Mouse (Mus musculus): ENCODE measurements around the gene Tgfbr2. TPM values are rescaled to one million over a fixed set of nuclear protein-coding genes. Genes with fewer than 3 reads are reported as not detected.
A peak's percentile ranks its signal among the peaks of the same experiment; 100 is the strongest.

The Tgfbr2 gene
- total and polyA plus RNA-seq, 3 experiments = 19.6 to 46.3 (median 42.8) TPM

GRCm38 (mm10) chr9:116184903-116185302 is 9.7 kb upstream of the Tgfbr2 start:
- H3K27ac ChIP-seq (ENCODE audit: insufficient read depth, low read depth) = no peak overlapping the region

GRCm38 (mm10) chr9:116183035-116183434 is 7.9 kb upstream of the Tgfbr2 start:
- no peak overlapping the region for H3K4me2 ChIP-seq (ENCODE audit: insufficient read depth, low read depth, poor library complexity, severe bottlenecking)
- no peaks in the 10 kb centered on the region for H3K27me3 ChIP-seq (replicated peaks)
- H3K9ac ChIP-seq (ENCODE audit: insufficient read depth, low read depth) = no peak overlapping the region
- no peaks in the 10 kb centered on the region for H3K79me2 ChIP-seq (replicated peaks; ENCODE audit: control insufficient read depth, extremely low read depth, insufficient read depth, poor library complexity, severe bottlenecking)
- DNase-seq (ENCODE audit: extremely low read depth) = no peak
- TF ChIP-seq MEF2A (IDR thresholded peaks at IDR 0.05; ENCODE audit: borderline replicate concordance, low read depth, low read length) (no peak), HCFC1 (IDR thresholded peaks at IDR 0.05; ENCODE audit: low read depth, low read length) (no peak), E2F4 (IDR thresholded peaks at IDR 0.05; ENCODE audit: insufficient replicate concordance, low read depth, low read length) (no peak), USF1 (IDR thresholded peaks at IDR 0.05; ENCODE audit: low read depth, low read length) (no peak), CTCF (conservative IDR thresholded peaks at IDR 0.05 in 1 of 2, IDR thresholded peaks at IDR 0.05 in 1 of 2; ENCODE audit: low read depth in 2 of 2, low read length in 2 of 2) (no peak)
- H3K9me3 ChIP-seq (replicated peaks; ENCODE audit: low read length) = no peaks in the 10 kb centered on the region
- dilution Hi-C loops (cut with MboI; ENCODE audit: extremely low pct_ligation_motif_present, extremely low pct_unique_long_range_greater_than_20kb, low sequenced_read_pairs) (no loop called here), in situ Hi-C loops (cut with MboI; ENCODE audit: low pct_ligation_motif_present, low pct_unique_long_range_greater_than_20kb, low sequenced_read_pairs) (no loop called here)
- H3K4me1 ChIP-seq (ENCODE audit: control insufficient read depth in 1 of 2, insufficient read depth in 2 of 2) = peaks cover 6 to 38% of the 10 kb centered on the region in 2 experiments
- H3K36me3 ChIP-seq (replicated peaks in 1 of 2; ENCODE audit: control insufficient read depth in 1 of 2, insufficient read depth in 1 of 2, low read length in 1 of 2) = peaks cover 0 to 4% of the 10 kb centered on the region in 2 experiments
- no peak overlapping the region for H3K4me3 ChIP-seq (replicated peaks in 1 of 3; ENCODE audit: low read depth in 2 of 3, low read length in 2 of 3, poor library complexity in 1 of 3)
- no peak overlapping the region for H3K27ac ChIP-seq (ENCODE audit: insufficient read depth, low read depth)

More at GRCm38 (mm10) chr9:116184903-116185302, 9.7 kb upstream of the Tgfbr2 start:
- Histone ChIP-seq H3K79me2 (replicated peaks; ENCODE audit: control insufficient read depth, extremely low read depth, insufficient read depth, poor library complexity, severe bottlenecking) (no peaks in the 10 kb centered on the region), H3K4me2 (ENCODE audit: insufficient read depth, low read depth, poor library complexity, severe bottlenecking) (no peak overlapping the region), H3K27me3 (replicated peaks) (no peaks in the 10 kb centered on the region), H3K36me3 (replicated peaks in 1 of 2; ENCODE audit: control insufficient read depth in 1 of 2, insufficient read depth in 1 of 2, low read length in 1 of 2) (no peaks in the 10 kb centered on the region), H3K4me1 (ENCODE audit: control insufficient read depth in 1 of 2, insufficient read depth in 2 of 2) (peaks cover 5 to 36% of the 10 kb centered on the region in 2 experiments), H3K9me3 (replicated peaks; ENCODE audit: low read length) (no peaks in the 10 kb centered on the region), H3K9ac (ENCODE audit: insufficient read depth, low read depth) (no peak overlapping the region), H3K4me3 (replicated peaks in 1 of 3; ENCODE audit: low read depth in 2 of 3, low read length in 2 of 3, poor library complexity in 1 of 3) (no peak overlapping the region)
- dilution Hi-C loops (cut with MboI; ENCODE audit: extremely low pct_ligation_motif_present, extremely low pct_unique_long_range_greater_than_20kb, low sequenced_read_pairs) = no loop called here
- no peak for TF ChIP-seq MAZ (IDR thresholded peaks at IDR 0.05; ENCODE audit: low read depth, low read length)
- no peak for TF ChIP-seq TCF12 (IDR thresholded peaks at IDR 0.05; ENCODE audit: low read depth, low read length)
- TF ChIP-seq CTCF (conservative IDR thresholded peaks at IDR 0.05 in 1 of 2, IDR thresholded peaks at IDR 0.05 in 1 of 2; ENCODE audit: low read depth in 2 of 2, low read length in 2 of 2) = no peak
- TF ChIP-seq KAT2A (IDR thresholded peaks at IDR 0.05; ENCODE audit: insufficient replicate concordance, low read length) = no peak
- no peak for TF ChIP-seq ETS1 (conservative IDR thresholded peaks at IDR 0.05; ENCODE audit: low read depth, low read length)
- TF ChIP-seq CHD2 (IDR thresholded peaks at IDR 0.05; ENCODE audit: low read length) = no peak
- no peak for TF ChIP-seq EP300 (IDR thresholded peaks at IDR 0.05; ENCODE audit: low read length)
- TF ChIP-seq TBP (conservative IDR thresholded peaks at IDR 0.05; ENCODE audit: low read depth, low read length) = no peak
- TF ChIP-seq GABPA (IDR thresholded peaks at IDR 0.05; ENCODE audit: insufficient replicate concordance, low read depth, low read length) = no peak
- TF ChIP-seq HCFC1 (IDR thresholded peaks at IDR 0.05; ENCODE audit: low read depth, low read length) = no peak
- 0 out of 2 replicates have a peak, but pooled peaks have one; percentile 17 for TF ChIP-seq MYC (IDR thresholded peaks at IDR 0.05; ENCODE audit: low read depth, low read length)
- TF ChIP-seq BHLHE40 (IDR thresholded peaks at IDR 0.05; ENCODE audit: low read depth, low read length) = peak; percentile 48; the same call in 1 of the 2 replicates
- TF ChIP-seq MXI1 (IDR thresholded peaks at IDR 0.05; ENCODE audit: low read depth, low read length) = no peak
- no peak for TF ChIP-seq ZC3H11A (IDR thresholded peaks at IDR 0.05; ENCODE audit: low read depth, low read length)
- in situ Hi-C loops (cut with MboI; ENCODE audit: low pct_ligation_motif_present, low pct_unique_long_range_greater_than_20kb, low sequenced_read_pairs) = no loop called here
- DNase-seq (ENCODE audit: extremely low read depth) = peak; percentile 38

All from CH12.LX (cell line).